Mouse (Mus musculus) liver, adult 2 months (tissue): ENCODE measurements around the gene Tas1r1.

Source experiments
- CTCF ChIP-seq: fragments of 200-500 bp; IDR thresholded peaks from 2 replicates; pipeline ENCODE4 v1.5.1; 2011; ENCODE audit warnings: low read depth, low read length, control low read depth
- POLR2A ChIP-seq: fragments of 200-500 bp; IDR thresholded peaks from 2 replicates; pipeline ENCODE4 v1.6.1; 2011; ENCODE audit warnings: low read length, control low read depth; ENCODE audit not compliant: insufficient read depth; ENCODE audit errors: extremely low read depth

DNA sequence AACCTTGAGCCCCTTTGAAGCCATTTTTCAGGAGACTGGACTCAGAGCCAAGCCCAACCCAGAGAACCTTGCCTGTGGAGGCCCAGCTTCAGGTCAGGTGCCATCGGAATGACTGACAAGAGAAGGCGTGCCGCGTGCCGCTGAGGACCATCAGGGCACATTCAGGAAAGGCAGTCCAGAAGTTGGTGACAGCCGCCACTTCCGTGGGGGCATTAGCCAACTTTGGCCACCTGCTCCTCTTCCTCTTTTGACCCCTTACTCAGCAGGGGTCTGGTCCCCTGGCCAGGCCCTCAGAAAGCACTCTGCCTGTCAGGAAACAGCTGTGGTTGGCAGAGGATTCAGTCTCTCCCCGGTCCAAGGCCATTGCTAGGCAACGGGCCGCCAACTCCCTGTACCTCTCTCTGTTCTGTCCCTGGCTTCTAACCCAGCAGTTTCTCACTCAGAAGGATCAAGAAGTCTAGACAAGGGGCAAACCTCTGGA lies 33.8 kb upstream of the Tas1r1 start, which contains the start of gene Plekhg5:
- no peak for TF ChIP-seq CTCF
- TF ChIP-seq POLR2A, result no peak
